Mouse (Mus musculus): ENCODE results near the gene Nav2.

DNA sequence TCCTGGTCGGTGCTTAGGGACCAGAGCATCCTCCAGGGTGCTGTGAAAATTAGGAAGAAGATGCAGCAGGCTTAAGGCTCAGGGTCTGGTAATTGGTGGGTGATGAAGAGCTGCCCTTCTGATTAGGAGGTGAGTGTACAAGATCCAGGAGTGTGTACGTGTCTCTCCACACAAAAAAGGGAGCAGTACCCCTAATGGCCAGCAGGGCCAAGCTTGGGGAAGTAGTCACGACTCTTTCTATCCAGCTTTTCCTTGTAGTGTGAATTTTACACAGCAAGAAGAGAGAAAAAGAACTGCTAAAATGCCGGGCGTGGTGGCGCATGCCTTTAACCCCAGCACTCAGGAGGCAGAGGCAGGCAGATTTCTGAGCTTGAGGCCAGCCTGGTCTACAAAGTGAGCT is 399.2 kb downstream of the Nav2 start:
- no peak for TF ChIP-seq POLR2A (IDR thresholded peaks at IDR 0.05; ENCODE audit: control insufficient read depth, extremely low read depth, insufficient read depth, low read length, poor library complexity)
- no peak for TF ChIP-seq CTCF (IDR thresholded peaks at IDR 0.05; ENCODE audit: borderline replicate concordance, control insufficient read depth, extremely low read depth, insufficient read depth, low read length, poor library complexity)
